Mouse (Mus musculus) heart, postnatal 0 days (tissue): ENCODE results near the gene 1700001O22Rik. TPM values are rescaled to one million over a fixed set of nuclear protein-coding genes. Genes with fewer than 3 reads are reported as not detected.

Experiments used
- ATAC-seq: fragments of 200-750 bp; cut with Nextera tagmentation; 2 replicates; pipeline ENCODE4 v1.8.0; 2017; ENCODE audit warnings: low read depth, moderate number of reproducible peaks, moderate library complexity; ENCODE audit not compliant: insufficient read depth
- DNase-seq: peaks from one replicate; pipeline ENCODE4 v3.0.0-alpha.2; 2016; ENCODE audit warnings: low spot score
- H3K27ac ChIP-seq: fragments of 300-500 bp; sonication (generic); 2 replicates; pipeline ENCODE4 v1.5.1; 2014; ENCODE audit warnings: low read depth, mild to moderate bottlenecking
- H3K27me3 ChIP-seq: fragments of 300-500 bp; sonication (generic); 2 replicates; pipeline ENCODE4 v1.6.1; 2014; ENCODE audit warnings: low read length, mixed read lengths; ENCODE audit not compliant: control insufficient read depth, insufficient read depth
- H3K36me3 ChIP-seq: fragments of 300-500 bp; sonication (generic); replicated peaks from 2 replicates; pipeline ENCODE4 v1.6.1; 2014; ENCODE audit warnings: low read length, mixed read lengths; ENCODE audit not compliant: control insufficient read depth, insufficient read depth
- H3K4me1 ChIP-seq: fragments of 300-500 bp; sonication (generic); 2 replicates; pipeline ENCODE4 v1.6.1; 2014; ENCODE audit warnings: antibody characterized with exemption; ENCODE audit not compliant: control insufficient read depth, insufficient read depth
- H3K4me2 ChIP-seq: fragments of 300-500 bp; sonication (generic); 2 replicates; pipeline ENCODE4 v1.6.1; 2014; ENCODE audit warnings: low read depth, mild to moderate bottlenecking, low read length, moderate library complexity
- H3K4me3 ChIP-seq: fragments of 300-500 bp; sonication (generic); 2 replicates; pipeline ENCODE4 v1.5.1; 2014; ENCODE audit warnings: low read depth, low read length
- H3K9ac ChIP-seq: fragments of 300-500 bp; sonication (generic); replicated peaks from 2 replicates; pipeline ENCODE4 v1.6.1; 2014; ENCODE audit warnings: low read depth, low read length, mixed read lengths
- H3K9me3 ChIP-seq: fragments of 300-500 bp; sonication (generic); replicated peaks from 2 replicates; pipeline ENCODE4 v1.6.1; 2016; ENCODE audit warnings: low read length; ENCODE audit not compliant: control insufficient read depth
- CTCF ChIP-seq: IDR thresholded peaks from 2 replicates; pipeline ENCODE4 v1.5.1; 2016; ENCODE audit warnings: antibody characterized with exemption, control low read depth, low read depth
- EP300 ChIP-seq: IDR thresholded peaks from 2 replicates; pipeline ENCODE4 v1.6.1; 2016; ENCODE audit warnings: antibody characterized with exemption, low read depth
- WGBS: fragments of 180-500 bp; shearing (Covaris S2); extraction: QIAGEN DNeasy Blood & Tissue Kit; methylation state at CpG from one replicate; pipeline ENCODE4 v1.1.7; 2014; 5-methylcytosine and 5-hydroxymethylcytosine counted together
- polyA plus RNA-seq: library from polyadenylated mRNA; unstranded; fragments of >200 nt; fragmentation: Nextera tagmentation; extraction: Ambion mirVana; gene quantifications from 2 replicates; pipeline ENCODE4 v1.2.1, GENCODE M21; 2015
- total RNA-seq: library from RNA; depleted of rRNA; stranded (reverse); fragments of >200 nt; gene quantifications from 2 replicates; pipeline ENCODE4 v1.2.3, GENCODE M21; 2014; ENCODE audit warnings: low replicate concordance

1700001O22Rik gene
- total and polyA plus RNA-seq, 2 experiments from 2014 or later, result 1.5 to 1.9 TPM

DNA sequence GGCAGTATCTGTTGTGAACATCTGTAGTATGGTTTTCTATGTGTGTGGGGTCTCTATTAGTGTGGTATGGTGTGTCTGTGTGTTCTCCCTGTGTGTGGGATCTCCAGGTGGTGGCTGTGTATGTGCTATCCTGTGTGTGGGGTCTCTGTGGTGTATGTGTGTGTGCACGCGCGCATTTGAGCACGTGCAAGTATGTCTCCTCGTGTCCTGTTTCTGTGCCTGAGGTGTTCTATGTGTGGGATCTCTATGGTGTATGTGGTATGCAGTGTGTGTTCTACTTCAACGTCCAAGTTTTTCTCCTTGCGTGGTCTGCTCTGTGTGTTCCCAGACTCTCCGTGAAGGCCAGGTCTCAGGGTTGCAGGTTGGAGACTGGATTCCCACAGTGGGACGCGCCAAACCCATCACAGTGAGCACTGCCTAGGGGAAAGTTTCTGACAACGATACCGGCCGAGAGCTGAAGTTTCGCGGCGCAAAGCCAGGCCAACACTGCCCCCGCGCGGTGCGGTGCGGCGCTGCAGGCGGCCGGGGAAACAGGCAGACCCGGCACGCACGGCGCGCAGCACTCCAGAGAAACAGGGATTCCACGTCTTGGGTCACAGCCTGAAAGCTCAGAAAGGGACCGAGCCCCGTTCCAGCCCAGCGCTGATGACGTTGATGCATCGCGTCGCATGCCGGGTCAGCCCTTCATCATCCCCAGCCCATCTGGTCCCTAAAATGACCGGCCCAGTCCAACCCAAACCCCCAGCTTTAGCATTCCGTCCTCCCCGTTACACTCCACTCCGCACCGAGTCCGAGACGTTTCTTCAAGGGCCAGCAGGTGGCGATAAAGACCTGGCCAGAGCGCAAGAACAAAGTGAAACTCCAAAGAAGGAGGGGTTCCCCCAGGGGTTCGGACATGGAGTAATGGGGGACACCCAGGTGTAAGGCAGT, 9.0 kb downstream of the 1700001O22Rik start:
- Histone ChIP-seq H3K27me3 (no peaks in the 10 kb centered on the region), H3K4me1 (peaks cover 2% of the 10 kb centered on the region; the same call in 1 of the 2 replicates), H3K4me3 (peak overlapping the region; percentile 43), H3K9ac (0 out of 2 replicates have a peak overlapping the region, but pooled peaks have one; percentile 26), H3K36me3 (no peaks in the 10 kb centered on the region), H3K9me3 (no peaks in the 10 kb centered on the region), H3K27ac (peak overlapping the region; percentile 57), H3K4me2 (peak overlapping the region; percentile 67)
- ATAC-seq (peak; percentile 78), DNase-seq (peak; percentile 90)
- WGBS, result 6% methylated on average over 47 of the region's 48 CpGs
- TF ChIP-seq CTCF (peak; percentile 92), EP300 (no peak)

DNA sequence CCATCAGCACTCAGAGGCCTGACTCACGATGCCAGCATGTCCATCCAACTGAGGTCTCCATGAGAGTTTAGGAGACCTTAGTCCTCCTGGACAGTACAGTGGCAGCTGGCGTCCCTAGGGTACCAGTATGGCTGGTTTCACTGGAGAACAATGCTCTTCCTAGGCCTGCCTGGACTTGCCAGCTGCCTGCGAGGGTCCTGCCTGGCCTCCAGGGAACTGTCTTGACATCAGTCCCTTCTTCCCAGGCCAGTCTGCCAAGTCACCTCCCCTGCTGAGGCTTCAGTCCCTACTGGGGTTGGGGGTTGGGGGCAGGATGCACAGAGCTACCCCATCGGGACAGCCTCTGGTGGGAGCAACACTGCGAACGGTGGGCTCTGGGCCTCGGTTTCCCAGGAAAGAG, 11.4 kb downstream of the 1700001O22Rik start:
- Histone ChIP-seq H3K4me2 (no peak overlapping the region), H3K9me3 (no peaks in the 10 kb centered on the region), H3K27ac (no peak overlapping the region), H3K4me3 (no peak overlapping the region), H3K9ac (no peak overlapping the region), H3K36me3 (no peaks in the 10 kb centered on the region), H3K27me3 (no peaks in the 10 kb centered on the region), H3K4me1 (peaks cover 2% of the 10 kb centered on the region; the same call in 1 of the 2 replicates)
- WGBS, result 94% methylated on average over 7 of the region's 7 CpGs
- ATAC-seq (no peak), DNase-seq (no peak)
- no peak for TF ChIP-seq EP300
- TF ChIP-seq CTCF, result no peak

DNA sequence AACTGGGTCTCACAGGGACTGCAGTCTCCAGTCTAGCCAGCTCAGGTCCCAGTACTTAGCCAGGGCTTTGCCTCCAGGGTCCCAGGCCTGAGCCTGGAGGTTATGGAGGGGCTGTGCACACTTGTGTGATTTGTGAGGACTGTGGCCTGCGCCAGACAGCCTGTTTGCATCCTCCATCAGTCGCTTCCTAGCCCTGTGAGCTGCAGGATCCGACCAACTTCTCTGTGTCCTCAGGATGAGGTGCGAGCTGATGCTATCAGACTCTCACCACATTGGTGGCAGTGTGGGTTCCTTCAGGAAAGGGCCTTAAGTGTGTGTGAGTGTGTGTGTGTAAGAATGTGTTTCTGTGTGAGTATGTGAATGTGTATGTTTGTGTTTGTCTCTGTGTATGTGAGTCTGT, 16.0 kb downstream of the 1700001O22Rik start:
- H3K9ac ChIP-seq, result no peak overlapping the region
- 54% methylated on average over 4 of the region's 4 CpGs for WGBS

DNA sequence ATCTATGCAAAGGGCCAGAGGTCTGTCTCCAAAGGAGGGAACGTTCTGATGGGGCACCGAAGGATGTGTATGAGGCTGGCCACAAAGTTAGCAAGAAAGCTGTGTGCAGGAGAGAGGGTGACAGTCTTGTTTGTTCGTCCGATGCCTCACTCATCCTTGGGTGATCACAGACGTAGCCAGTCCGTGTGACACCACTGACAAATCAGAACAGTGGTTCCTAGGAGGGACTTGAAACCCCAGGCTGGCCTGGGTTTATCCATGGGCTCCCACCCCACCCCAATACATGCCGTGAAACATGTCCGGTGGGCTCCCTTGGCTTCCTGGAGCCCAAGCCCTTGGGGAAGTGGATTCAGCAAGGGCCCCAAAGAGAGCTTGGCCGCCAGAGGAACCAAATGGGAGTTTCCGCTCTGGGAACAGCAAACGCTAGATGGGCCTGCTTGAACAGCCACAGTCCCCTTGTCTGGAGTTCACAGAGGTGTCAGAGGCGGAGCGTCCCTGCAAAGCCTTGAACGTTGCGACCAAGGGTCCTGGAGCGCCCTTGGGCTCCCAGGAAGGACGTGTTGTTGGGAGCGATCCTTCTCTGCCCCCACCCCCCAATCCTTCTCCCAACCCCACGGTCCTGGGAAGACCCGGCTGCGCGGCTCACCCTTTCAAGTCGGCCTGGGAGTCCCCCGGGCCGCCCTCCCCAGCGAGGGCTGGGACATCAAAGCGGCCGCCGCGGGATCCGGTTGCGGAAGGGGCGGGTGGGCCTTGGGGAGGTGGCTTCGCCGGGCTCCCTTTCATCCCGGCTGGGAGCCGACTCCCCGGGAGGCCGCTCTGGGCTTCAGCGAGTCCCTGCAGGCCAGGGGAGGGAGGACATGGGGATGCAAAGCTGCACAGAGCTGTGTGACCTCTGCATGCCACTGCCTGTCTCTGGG, 19.1 kb downstream of the 1700001O22Rik start:
- ATAC-seq (peak; percentile 66), DNase-seq (peak; percentile 57)
- H3K4me3 ChIP-seq, result peak overlapping the region; percentile 32
- peak overlapping the region; percentile 57 for H3K4me2 ChIP-seq
- H3K9me3 ChIP-seq, result no peaks in the 10 kb centered on the region
- no peaks in the 10 kb centered on the region for H3K36me3 ChIP-seq
- peak overlapping the region; percentile 61 for H3K27ac ChIP-seq
- peak overlapping the region; percentile 23 for H3K9ac ChIP-seq
- H3K27me3 ChIP-seq, result no peaks in the 10 kb centered on the region
- peaks cover 12% of the 10 kb centered on the region for H3K4me1 ChIP-seq
- TF ChIP-seq CTCF (no peak), EP300 (no peak)
- WGBS, result 12% methylated on average over 36 of the region's 40 CpGs

More for the DNA sequence above, 16.0 kb downstream of the 1700001O22Rik start:
- Histone ChIP-seq H3K4me1 (peaks cover 8% of the 10 kb centered on the region; the same call in 1 of the 2 replicates), H3K27ac (no peak overlapping the region), H3K27me3 (no peaks in the 10 kb centered on the region), H3K4me3 (no peak overlapping the region), H3K4me2 (no peak overlapping the region), H3K9me3 (no peaks in the 10 kb centered on the region), H3K36me3 (no peaks in the 10 kb centered on the region)
- DNase-seq, result no peak
- ATAC-seq, result no peak
- no peak for TF ChIP-seq EP300
- TF ChIP-seq CTCF, result no peak

DNA sequence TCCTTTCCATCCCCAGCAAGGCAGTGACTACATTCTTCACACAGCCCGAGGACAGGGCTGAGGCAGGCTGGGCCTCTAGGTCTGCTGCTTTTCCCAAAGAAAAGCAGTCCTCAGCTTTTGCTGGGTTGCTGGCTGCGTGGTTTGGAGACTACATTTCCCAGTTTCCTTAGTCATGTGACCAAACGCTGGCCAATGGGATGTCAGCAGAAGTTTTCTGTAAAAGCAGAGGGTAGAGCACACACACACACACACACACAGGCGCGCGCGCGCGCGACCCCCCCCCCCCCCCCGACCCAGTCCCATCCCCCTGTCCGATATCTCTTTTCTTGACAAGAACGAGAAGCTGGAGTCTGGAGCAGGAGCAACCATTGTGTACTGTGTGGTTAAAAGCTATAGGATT, 20.1 kb downstream of the 1700001O22Rik start:
- Histone ChIP-seq H3K27me3 (no peaks in the 10 kb centered on the region), H3K4me2 (peak overlapping the region; percentile 57), H3K4me1 (peaks cover 15% of the 10 kb centered on the region), H3K4me3 (no peak overlapping the region; the same call in 1 of the 2 replicates), H3K9ac (no peak overlapping the region), H3K27ac (no peak overlapping the region), H3K36me3 (no peaks in the 10 kb centered on the region), H3K9me3 (no peaks in the 10 kb centered on the region)
- no peak for TF ChIP-seq EP300
- DNase-seq (peak; percentile 85), ATAC-seq (peak; percentile 53)
- 0% methylated on average over 13 of the region's 13 CpGs for WGBS
